Mouse (Mus musculus) intestine, embryonic 16.5 days (tissue): Measurements from ENCODE around the gene Ckap4. TPM values are rescaled to one million over a fixed set of nuclear protein-coding genes. Genes with fewer than 3 reads are reported as not detected.

ENCODE experiments used
- polyA plus RNA-seq: library from polyadenylated mRNA; unstranded; fragments of >200 nt; fragmentation: Nextera tagmentation; extraction: Ambion mirVana; gene quantifications from 2 replicates; pipeline ENCODE4 v1.2.1, GENCODE M21; 2015

The Ckap4 gene
- polyA plus RNA-seq, 1 experiment from 2014 or later = 14.4 TPM

Other genes with a start within 250 kb of the Ckap4 start
- gene Nuak1, start 93.5 kb downstream of the Ckap4 start, polyA plus RNA-seq = 0.59 and 0.66 TPM in 2 replicates
- gene Tcp11l2, start 42.6 kb upstream of the Ckap4 start, polyA plus RNA-seq = 13.4 and 13.6 TPM in 2 replicates
- gene Polr3b, start 88.2 kb upstream of the Ckap4 start, polyA plus RNA-seq = 10.4 and 10.5 TPM in 2 replicates
- not detected in 2 replicates for gene Rfx4, start 222.0 kb upstream of the Ckap4 start, polyA plus RNA-seq